Mouse (Mus musculus) neural tube, embryonic 13.5 days (tissue): ENCODE measurements around the gene Tenm4. TPM values are rescaled to one million over a fixed set of nuclear protein-coding genes. Genes with fewer than 3 reads are reported as not detected.

Experiments
- ATAC-seq: fragments of 200-750 bp; cut with Nextera tagmentation; 2 replicates; pipeline ENCODE4 v1.8.0; 2017; ENCODE audit warnings: low read depth, mild to moderate bottlenecking, moderate TSS enrichment, moderate library complexity
- H3K27ac ChIP-seq: fragments of 300-500 bp; sonication (generic); replicated peaks from 2 replicates; pipeline ENCODE4 v1.5.1; 2015; ENCODE audit warnings: moderate library complexity, mild to moderate bottlenecking, inconsistent platforms
- H3K27me3 ChIP-seq: fragments of 300-500 bp; sonication (generic); 2 replicates; pipeline ENCODE4 v1.6.1; 2015; ENCODE audit warnings: mild to moderate bottlenecking, inconsistent platforms
- H3K36me3 ChIP-seq: fragments of 300-500 bp; sonication (generic); 2 replicates; pipeline ENCODE4 v1.6.1; 2015; ENCODE audit warnings: mild to moderate bottlenecking, inconsistent platforms
- H3K4me1 ChIP-seq: fragments of 300-500 bp; sonication (generic); replicated peaks from 2 replicates; pipeline ENCODE4 v1.6.1; 2015; ENCODE audit warnings: inconsistent platforms
- H3K4me2 ChIP-seq: fragments of 300-500 bp; sonication (generic); 2 replicates; pipeline ENCODE4 v1.6.1; 2015; ENCODE audit warnings: inconsistent platforms, mild to moderate bottlenecking, moderate library complexity
- H3K4me3 ChIP-seq: fragments of 300-500 bp; sonication (generic); 2 replicates; pipeline ENCODE4 v1.5.1; 2015; ENCODE audit warnings: mild to moderate bottlenecking, inconsistent platforms
- H3K9ac ChIP-seq: fragments of 300-500 bp; sonication (generic); 2 replicates; pipeline ENCODE4 v1.6.1; 2015; ENCODE audit warnings: moderate library complexity, mild to moderate bottlenecking, inconsistent platforms
- H3K9me3 ChIP-seq: fragments of 300-500 bp; sonication (generic); 2 replicates; pipeline ENCODE4 v1.6.1; 2016; ENCODE audit warnings: inconsistent platforms
- WGBS: fragments of 180-500 bp; shearing (Covaris S2); methylation state at CpG from one replicate; pipeline ENCODE4 v1.1.7; 2015; 5-methylcytosine and 5-hydroxymethylcytosine counted together
- polyA plus RNA-seq: library from polyadenylated mRNA; unstranded; fragments of >200 nt; fragmentation: Nextera tagmentation; extraction: Ambion mirVana; gene quantifications from 2 replicates; pipeline ENCODE4 v1.2.1, GENCODE M21; 2015

The Tenm4 gene
- polyA plus RNA-seq, 1 experiment from 2014 or later = 36.8 TPM

DNA sequence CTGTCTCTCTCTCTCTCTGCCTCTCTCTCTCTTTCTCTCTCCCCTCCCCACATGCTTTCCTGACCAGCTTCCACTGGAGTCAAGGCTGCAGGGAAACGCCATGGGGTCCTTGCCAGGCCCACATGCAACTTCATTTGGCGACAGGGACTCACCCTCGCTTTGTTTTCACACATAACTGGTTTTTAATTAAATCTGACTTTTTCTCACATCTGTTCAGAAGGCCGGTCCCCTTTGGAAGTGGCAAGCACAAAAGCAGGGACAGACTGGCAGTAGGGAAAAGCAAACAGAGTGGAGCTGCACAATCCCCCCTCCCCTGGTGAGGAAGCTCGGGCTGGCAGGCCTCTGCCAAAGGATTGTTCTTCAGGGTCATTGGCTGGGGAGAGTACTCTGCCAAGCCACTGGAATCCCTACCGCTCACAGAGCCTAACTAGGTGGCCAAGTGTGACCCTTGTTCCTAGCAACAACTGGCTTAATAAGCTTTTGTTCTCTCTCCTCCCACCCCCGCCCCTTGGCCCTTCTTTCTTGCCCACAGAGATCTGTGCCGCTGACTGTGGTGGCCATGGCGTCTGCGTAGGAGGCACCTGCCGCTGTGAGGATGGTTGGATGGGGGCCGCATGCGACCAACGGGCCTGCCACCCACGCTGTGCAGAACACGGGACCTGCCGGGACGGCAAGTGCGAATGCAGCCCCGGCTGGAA, 625.9 kb downstream of the Tenm4 start:
- no peak overlapping the region; the same call in 1 of the 2 replicates for H3K4me3 ChIP-seq
- peak; percentile 91 for ATAC-seq
- no peaks in the 10 kb centered on the region for H3K9me3 ChIP-seq
- peak overlapping the region; percentile 41; the same call in 1 of the 2 replicates for H3K9ac ChIP-seq
- H3K4me1 ChIP-seq = peaks cover 64% of the 10 kb centered on the region
- WGBS = 20% methylated on average over 20 of the region's 20 CpGs
- 0 out of 2 replicates have a peak, but pooled peaks cover 5% of the 10 kb centered on the region for H3K36me3 ChIP-seq
- H3K27ac ChIP-seq = peak overlapping the region; percentile 85
- H3K27me3 ChIP-seq = no peaks in the 10 kb centered on the region; the same call in 1 of the 2 replicates
- peak overlapping the region; percentile 40 for H3K4me2 ChIP-seq

DNA sequence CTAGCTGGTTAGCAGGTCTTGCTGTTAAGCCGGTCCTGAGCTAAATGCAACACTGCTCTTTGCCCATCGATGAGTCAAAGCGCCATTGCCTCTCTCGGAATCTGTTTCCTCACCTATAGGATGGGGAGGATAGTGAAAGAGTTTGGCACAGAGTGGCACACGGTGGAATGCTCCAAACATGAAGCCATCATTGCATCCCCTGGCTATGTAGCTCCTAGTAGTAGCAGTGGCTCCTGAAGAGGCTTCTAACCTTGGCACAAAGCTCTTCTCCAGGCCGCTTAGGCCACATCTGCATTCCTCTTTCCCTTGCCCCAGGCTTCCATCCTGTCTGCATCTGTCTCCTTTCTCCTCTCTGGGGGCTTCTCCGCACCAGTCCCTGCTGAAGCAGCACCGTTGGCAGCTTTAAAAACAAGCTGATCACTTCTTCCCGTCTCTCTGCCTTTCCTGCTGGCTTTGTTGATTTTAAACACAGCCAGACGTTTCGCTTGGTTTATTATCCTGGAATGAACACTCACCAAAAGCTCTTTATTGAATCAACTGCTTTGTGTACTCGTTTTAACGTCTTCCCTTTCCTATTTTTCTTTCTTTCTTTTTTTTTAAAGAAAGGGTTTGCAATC, 626.8 kb downstream of the Tenm4 start:
- peaks cover 64% of the 10 kb centered on the region for H3K4me1 ChIP-seq
- WGBS = 32% methylated on average over 13 of the region's 13 CpGs
- no peak overlapping the region for H3K4me3 ChIP-seq
- H3K36me3 ChIP-seq = peaks cover 5% of the 10 kb centered on the region; the same call in 1 of the 2 replicates
- H3K9me3 ChIP-seq = no peaks in the 10 kb centered on the region
- peak overlapping the region; percentile 85 for H3K27ac ChIP-seq
- no peak for ATAC-seq
- H3K9ac ChIP-seq = no peak overlapping the region
- peak overlapping the region; percentile 40 for H3K4me2 ChIP-seq
- no peaks in the 10 kb centered on the region; the same call in 1 of the 2 replicates for H3K27me3 ChIP-seq

DNA sequence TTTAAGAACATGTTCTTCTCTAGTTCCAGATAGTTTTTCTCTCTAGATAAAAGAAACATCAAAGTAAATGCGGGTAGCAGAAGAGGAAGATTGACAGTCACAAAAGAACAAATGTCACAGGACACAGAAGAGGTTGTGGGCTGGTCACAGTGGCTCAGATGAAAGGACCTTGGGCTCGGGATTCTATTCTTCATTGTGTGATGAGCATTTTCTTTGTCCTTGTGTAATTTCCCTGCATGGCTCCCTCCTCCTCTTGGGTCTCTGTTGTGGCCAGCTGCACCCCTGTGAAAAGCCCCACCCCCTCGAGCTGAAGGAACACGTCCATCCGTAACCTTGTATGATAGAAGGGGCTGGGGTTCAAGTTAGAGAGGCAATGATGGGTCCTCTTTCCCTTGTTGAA, 628.8 kb downstream of the Tenm4 start:
- H3K4me1 ChIP-seq = peaks cover 61% of the 10 kb centered on the region
- 16% methylated on average over 5 of the region's 5 CpGs for WGBS
- no peak overlapping the region for H3K27ac ChIP-seq
- ATAC-seq = no peak
- H3K36me3 ChIP-seq = peaks cover 5% of the 10 kb centered on the region; the same call in 1 of the 2 replicates
- no peak overlapping the region for H3K4me3 ChIP-seq
- H3K27me3 ChIP-seq = no peaks in the 10 kb centered on the region; the same call in 1 of the 2 replicates
- no peak overlapping the region for H3K9ac ChIP-seq
- H3K4me2 ChIP-seq = no peak overlapping the region
- no peaks in the 10 kb centered on the region for H3K9me3 ChIP-seq

DNA sequence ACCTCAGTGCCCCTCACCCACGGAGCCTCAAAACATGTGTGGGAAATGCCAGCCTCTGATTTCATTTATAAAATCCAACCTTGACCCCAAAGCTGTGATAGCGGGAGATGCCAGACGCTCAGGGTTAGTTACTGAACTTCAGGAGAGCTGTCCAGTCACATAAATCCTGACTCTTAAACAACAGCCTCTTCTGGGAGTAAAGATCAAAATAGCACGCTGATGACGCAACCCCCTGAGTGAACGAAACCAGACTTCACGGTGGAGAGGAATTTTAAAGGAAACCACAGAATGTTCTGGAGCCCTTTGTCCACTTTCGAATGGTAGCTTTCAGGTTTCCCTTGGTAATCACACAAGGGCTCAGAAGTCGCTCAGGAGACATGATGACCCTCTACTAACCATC, 630.3 kb downstream of the Tenm4 start:
- Histone ChIP-seq H3K36me3 (peaks cover 5% of the 10 kb centered on the region; the same call in 1 of the 2 replicates), H3K27me3 (no peaks in the 10 kb centered on the region; the same call in 1 of the 2 replicates), H3K27ac (no peak overlapping the region), H3K4me1 (peaks cover 47% of the 10 kb centered on the region), H3K4me3 (no peak overlapping the region), H3K9me3 (no peaks in the 10 kb centered on the region), H3K4me2 (no peak overlapping the region), H3K9ac (no peak overlapping the region)
- 52% methylated on average over 9 of the region's 9 CpGs for WGBS
- no peak for ATAC-seq

DNA sequence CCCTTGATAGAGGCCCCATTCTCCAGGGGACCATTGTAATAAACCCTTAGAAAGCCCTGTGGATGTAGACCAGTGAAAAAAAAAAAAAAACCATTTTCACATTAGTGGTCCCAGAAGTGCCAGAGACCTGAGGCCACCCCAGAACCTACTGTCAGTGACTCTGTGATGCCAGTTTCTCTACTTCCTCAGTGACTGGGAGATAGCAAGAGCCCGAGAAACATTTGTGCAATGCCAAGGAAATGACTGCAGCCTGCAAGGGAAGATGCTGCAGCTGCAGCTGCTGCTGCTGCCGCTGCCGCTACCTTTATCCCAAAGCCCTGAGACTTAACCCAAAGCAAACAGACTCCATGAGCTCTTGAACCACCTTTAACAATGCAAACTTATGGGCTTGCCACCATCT, 631.2 kb downstream of the Tenm4 start:
- no peak overlapping the region for H3K4me2 ChIP-seq
- WGBS = 92% methylated on average over 3 of the region's 3 CpGs
- no peak overlapping the region for H3K9ac ChIP-seq
- H3K36me3 ChIP-seq = peaks cover 5% of the 10 kb centered on the region; the same call in 1 of the 2 replicates
- no peak for ATAC-seq
- no peaks in the 10 kb centered on the region for H3K9me3 ChIP-seq
- no peak overlapping the region for H3K4me3 ChIP-seq
- H3K27ac ChIP-seq = no peak overlapping the region
- peaks cover 47% of the 10 kb centered on the region for H3K4me1 ChIP-seq
- no peaks in the 10 kb centered on the region; the same call in 1 of the 2 replicates for H3K27me3 ChIP-seq

DNA sequence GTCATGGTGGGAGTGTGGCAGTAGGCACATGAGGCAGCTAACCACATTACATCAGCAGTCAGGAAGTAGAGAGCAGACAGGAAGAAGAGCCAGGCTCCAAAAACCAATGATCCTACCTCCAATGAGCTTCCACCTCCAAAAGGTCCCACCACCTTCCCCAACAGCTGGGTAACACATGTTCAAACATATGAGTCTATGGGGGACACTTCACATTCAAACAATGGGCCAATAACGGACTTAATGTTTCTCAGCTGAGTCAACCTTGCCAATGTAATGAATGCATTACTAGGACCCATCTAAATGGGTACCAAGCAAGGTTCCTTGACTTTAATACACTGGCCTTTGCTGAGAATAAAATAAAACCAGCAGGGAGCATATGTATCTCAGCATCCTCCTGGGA, 635.5 kb downstream of the Tenm4 start:
- Histone ChIP-seq H3K9me3 (no peaks in the 10 kb centered on the region), H3K4me1 (peaks cover 28% of the 10 kb centered on the region), H3K27me3 (no peaks in the 10 kb centered on the region; the same call in 1 of the 2 replicates), H3K4me3 (no peak overlapping the region), H3K9ac (no peak overlapping the region), H3K4me2 (no peak overlapping the region), H3K27ac (peak overlapping the region; percentile 66; the same call in 1 of the 2 replicates), H3K36me3 (no peaks in the 10 kb centered on the region; the same call in 1 of the 2 replicates)
- WGBS = 27% methylated on average over 1 of the region's 1 CpGs
- ATAC-seq = 0 out of 2 replicates have a peak, but pooled peaks have one; percentile 25

DNA sequence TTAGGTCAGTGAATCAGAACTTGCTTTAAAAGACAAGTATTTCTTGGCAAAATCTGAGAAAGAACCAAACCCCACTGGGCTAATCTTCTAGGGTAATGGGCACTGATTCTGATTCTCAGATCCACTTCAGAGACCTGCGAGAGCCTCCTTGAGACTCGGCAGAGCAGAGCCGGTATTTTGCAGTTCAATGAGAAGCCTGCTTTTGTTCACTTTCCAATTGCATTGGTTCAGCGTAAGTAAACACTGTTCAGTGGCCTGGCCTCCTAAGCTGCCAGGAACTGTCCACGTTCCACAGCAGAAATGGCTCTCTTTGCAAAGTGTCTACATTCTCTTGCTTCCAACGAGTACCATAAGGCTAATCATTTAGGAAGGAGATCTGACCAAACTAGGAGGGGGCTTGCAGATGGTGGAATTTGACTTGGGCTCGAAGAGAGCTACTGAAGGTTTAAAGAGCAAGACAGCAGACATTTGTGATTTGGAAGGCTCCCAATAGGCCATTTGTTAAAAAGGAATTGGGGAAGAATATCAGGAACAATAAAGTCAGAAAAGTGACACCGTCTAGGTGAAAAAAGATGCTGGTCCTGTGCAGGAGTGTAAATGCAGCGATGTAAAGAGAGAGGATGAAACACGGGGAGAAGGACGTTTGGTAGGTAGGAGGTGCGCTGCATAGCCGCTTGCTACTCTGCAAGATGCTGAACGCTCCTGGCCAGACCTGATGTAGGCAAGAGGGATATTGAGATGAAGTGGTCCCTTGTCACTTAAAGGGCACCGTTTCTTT, 636.4 kb downstream of the Tenm4 start:
- no peak overlapping the region for H3K4me3 ChIP-seq
- WGBS = 38% methylated on average over 15 of the region's 15 CpGs

DNA sequence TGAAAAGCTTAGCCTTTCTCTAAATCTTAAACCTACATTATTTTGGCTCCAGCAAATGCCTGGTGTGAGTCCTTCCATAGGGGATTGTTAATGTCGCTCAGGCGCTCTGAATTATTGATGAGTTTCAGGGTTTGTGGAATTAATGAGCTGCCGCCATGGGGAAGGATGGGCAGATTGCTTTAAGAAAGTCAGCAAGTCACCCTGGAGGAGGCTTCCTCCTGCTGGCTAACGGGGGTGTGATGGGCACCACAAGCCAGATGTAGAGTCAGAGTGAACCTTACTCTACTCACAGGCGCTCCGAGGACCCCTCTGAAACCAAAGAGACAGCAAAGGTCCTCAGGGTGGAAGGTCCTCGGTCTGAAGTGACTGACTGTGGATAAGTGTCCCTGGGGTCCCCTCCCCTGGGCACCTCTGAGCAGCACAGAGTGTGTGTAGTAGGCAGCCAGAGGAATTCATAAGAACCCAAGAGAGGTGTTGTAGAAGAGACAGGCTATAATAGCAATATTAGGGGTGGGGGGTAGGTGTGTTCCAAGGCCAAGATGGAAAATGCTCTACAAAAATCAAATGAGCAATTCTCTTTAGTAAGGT, 637.1 kb downstream of the Tenm4 start:
- Histone ChIP-seq H3K36me3 (peaks cover 6% of the 10 kb centered on the region; the same call in 1 of the 2 replicates), H3K9ac (no peak overlapping the region), H3K4me2 (no peak overlapping the region), H3K27ac (peak overlapping the region; percentile 66), H3K27me3 (no peaks in the 10 kb centered on the region), H3K4me3 (no peak overlapping the region), H3K4me1 (peaks cover 32% of the 10 kb centered on the region), H3K9me3 (no peaks in the 10 kb centered on the region)
- peak; percentile 51 for ATAC-seq
- WGBS = 31% methylated on average over 7 of the region's 7 CpGs

More for the DNA sequence above, 636.4 kb downstream of the Tenm4 start:
- H3K4me2 ChIP-seq = no peak overlapping the region
- H3K4me1 ChIP-seq = peaks cover 28% of the 10 kb centered on the region
- peak; percentile 28; the same call in 1 of the 2 replicates for ATAC-seq
- H3K27ac ChIP-seq = peak overlapping the region; percentile 66
- no peak overlapping the region for H3K9ac ChIP-seq
- H3K9me3 ChIP-seq = no peaks in the 10 kb centered on the region
- no peaks in the 10 kb centered on the region for H3K27me3 ChIP-seq
- peaks cover 6% of the 10 kb centered on the region for H3K36me3 ChIP-seq

DNA sequence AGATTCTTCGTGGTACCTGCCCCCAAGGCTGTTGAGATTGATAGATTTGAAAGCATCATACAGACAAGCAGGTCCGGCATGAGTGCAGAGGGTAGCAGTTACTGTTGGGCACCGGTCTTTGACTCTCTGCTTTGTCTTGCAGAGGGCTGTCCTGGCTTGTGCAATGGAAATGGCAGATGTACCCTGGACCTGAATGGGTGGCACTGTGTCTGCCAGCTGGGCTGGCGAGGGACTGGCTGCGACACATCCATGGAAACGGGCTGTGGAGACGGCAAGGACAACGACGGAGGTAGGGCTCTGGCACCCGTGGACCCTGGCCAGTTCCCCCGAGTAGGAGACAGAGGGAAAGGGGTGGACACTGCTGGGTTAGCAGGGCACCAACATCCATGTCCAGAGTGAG, 640.6 kb downstream of the Tenm4 start:
- Histone ChIP-seq H3K4me2 (no peak overlapping the region), H3K4me3 (no peak overlapping the region), H3K9me3 (no peaks in the 10 kb centered on the region), H3K27ac (no peak overlapping the region), H3K36me3 (peaks cover 6% of the 10 kb centered on the region; the same call in 1 of the 2 replicates), H3K4me1 (peaks cover 38% of the 10 kb centered on the region), H3K9ac (no peak overlapping the region), H3K27me3 (no peaks in the 10 kb centered on the region)
- WGBS = 91% methylated on average over 11 of the region's 11 CpGs
- no peak for ATAC-seq

DNA sequence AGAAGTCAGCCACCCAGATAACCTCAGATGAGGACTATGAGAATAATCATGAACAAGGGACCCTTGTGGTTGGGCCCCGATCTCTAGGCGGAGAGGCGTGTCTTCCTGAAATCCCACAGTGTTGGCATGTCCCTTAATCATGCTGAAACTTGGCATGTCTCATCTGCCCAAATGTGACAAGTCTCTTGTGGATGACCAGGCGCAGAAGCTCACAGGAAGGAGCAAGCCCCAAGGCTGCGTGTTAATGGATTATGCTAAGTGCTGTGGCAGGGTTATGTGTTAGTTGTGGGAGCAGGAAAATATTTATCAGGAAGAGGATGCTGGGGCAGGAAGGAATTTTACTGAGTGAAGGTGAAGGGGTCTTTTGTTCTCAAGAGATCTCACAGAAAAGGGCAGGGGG, 642.0 kb downstream of the Tenm4 start:
- no peaks in the 10 kb centered on the region for H3K27me3 ChIP-seq
- no peak overlapping the region for H3K4me2 ChIP-seq
- H3K9me3 ChIP-seq = no peaks in the 10 kb centered on the region
- H3K4me3 ChIP-seq = no peak overlapping the region
- peak overlapping the region; percentile 61 for H3K27ac ChIP-seq
- peaks cover 6% of the 10 kb centered on the region; the same call in 1 of the 2 replicates for H3K36me3 ChIP-seq
- 50% methylated on average over 5 of the region's 5 CpGs for WGBS
- no peak overlapping the region for H3K9ac ChIP-seq
- peaks cover 32% of the 10 kb centered on the region for H3K4me1 ChIP-seq
- ATAC-seq = no peak

DNA sequence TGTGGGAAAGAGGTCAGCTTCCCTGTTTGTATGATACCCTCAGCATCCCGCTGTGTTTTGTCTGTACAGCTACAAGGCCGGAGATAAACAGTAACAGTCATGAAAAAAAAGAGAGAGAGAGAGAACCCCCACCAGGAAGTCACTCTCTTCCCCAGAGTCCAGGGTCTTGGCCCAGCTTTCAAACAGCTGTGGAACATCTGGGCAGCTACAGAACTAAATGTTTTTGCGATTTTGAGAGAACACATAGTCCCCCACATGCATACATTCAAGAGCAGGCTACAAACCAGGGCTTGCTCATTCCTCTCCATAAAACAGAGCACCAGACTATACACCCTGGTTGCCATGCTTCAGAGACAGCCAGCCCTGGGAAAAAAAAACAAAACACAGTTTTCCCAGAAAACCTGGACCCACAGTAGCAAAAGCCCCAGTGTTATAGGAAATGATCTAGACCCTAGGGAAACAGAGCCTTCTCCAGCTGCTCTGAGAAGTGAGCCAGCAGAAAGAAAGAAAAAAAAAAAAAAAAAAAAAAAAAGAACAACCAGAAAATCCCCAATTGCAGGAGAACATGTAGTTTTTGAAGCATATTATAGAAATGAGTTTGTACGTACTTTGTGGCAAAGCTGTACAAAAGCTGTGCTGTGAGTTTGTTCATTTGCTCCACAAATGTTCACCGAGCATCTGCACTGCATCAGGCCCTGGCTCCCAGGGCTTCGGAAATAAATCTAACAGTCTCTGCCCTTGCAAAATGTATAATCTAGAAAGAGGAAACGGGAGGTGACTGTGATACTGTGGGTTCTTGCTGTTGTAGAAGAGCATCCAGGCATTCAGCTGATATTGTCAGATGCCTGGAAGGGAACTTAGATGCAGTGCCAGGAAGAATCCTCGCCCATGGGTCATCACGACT, 642.7 kb downstream of the Tenm4 start:
- WGBS = 75% methylated on average over 9 of the region's 9 CpGs
- ATAC-seq = no peak
- Histone ChIP-seq H3K27ac (peak overlapping the region; percentile 61), H3K4me2 (no peak overlapping the region), H3K9me3 (no peaks in the 10 kb centered on the region), H3K27me3 (no peaks in the 10 kb centered on the region), H3K36me3 (peaks cover 6% of the 10 kb centered on the region; the same call in 1 of the 2 replicates), H3K4me1 (peaks cover 25% of the 10 kb centered on the region), H3K4me3 (no peak overlapping the region), H3K9ac (no peak overlapping the region)
